Mouse (Mus musculus): ENCODE results near the gene Thrsp. TPM values are rescaled to one million over a fixed set of nuclear protein-coding genes. Genes with fewer than 3 reads are reported as not detected.

The Thrsp gene
- polyA plus RNA-seq, 1 experiment from 2014 or later: 0.27 TPM

Other genes starting within 250 kb of the Thrsp start
- gene Usp35, start 85.7 kb downstream of the Thrsp start, polyA plus RNA-seq (2014; fragmentation: Nextera tagmentation; extraction: Ambion mirVana): 1.8 and 2.4 TPM in 2 replicates
- gene Kctd21, start 85.4 kb downstream of the Thrsp start, polyA plus RNA-seq (2014; fragmentation: Nextera tagmentation; extraction: Ambion mirVana): 2.2 and 4.6 TPM in 2 replicates
- 48.5 and 48.8 TPM in 2 replicates for gene Alg8, start 46.1 kb downstream of the Thrsp start, polyA plus RNA-seq (2014; fragmentation: Nextera tagmentation; extraction: Ambion mirVana)
- 370 and 475 TPM in 2 replicates for gene Ndufc2, start 17.7 kb downstream of the Thrsp start, polyA plus RNA-seq (2014; fragmentation: Nextera tagmentation; extraction: Ambion mirVana)
- 0.58 and 1.1 TPM in 2 replicates for gene Kctd14, start 33.6 kb upstream of the Thrsp start, polyA plus RNA-seq (2014; fragmentation: Nextera tagmentation; extraction: Ambion mirVana)
- 42.4 and 61.5 TPM in 2 replicates for gene Ints4, start 63.2 kb upstream of the Thrsp start, polyA plus RNA-seq (2014; fragmentation: Nextera tagmentation; extraction: Ambion mirVana)
- gene Aamdc, start 161.8 kb upstream of the Thrsp start, polyA plus RNA-seq (2014; fragmentation: Nextera tagmentation; extraction: Ambion mirVana): 44.4 and 50.8 TPM in 2 replicates
- 19.0 and 28.4 TPM in 2 replicates for gene Rsf1, start 162.2 kb upstream of the Thrsp start, polyA plus RNA-seq (2014; fragmentation: Nextera tagmentation; extraction: Ambion mirVana)

Data from kidney, embryonic 14.5 days (tissue).